ENCODE assay signal across 24 mouse cellular contexts in genomic region chr14:99240563-99240962, GRCm38 (mm10). TPM values are rescaled to one million over a fixed set of nuclear protein-coding genes. Genes with fewer than 3 reads are reported as not detected.
"Had no signal": no experiment of that assay in that cellular context is flagged by ENCODE, and none has a peak within 500 bp of the region (broad histone marks: within the 10 kb centered on the region; RNA-seq: fewer than 3 reads in every experiment).

No protein-coding gene starts in this region.

- H3K9me3 ChIP-seq: heart, embryonic 10.5 days; heart, embryonic 12.5 days; hindbrain, embryonic 10.5 days; hindbrain, embryonic 12.5 days; intestine, embryonic 15.5 days; limb, embryonic 13.5 days; limb, embryonic 15.5 days had no signal

- DNase-seq: gastrocnemius, adult 2 months; gastrocnemius, postnatal 10 days; gastrocnemius, postnatal 25 days; heart, adult 18-20 months; heart, postnatal 10 days; heart, postnatal 4 days; kidney, adult 18-20 months; kidney, adult 8-10 months; kidney, postnatal 10 days; kidney, postnatal 25 days; kidney, postnatal 4 days had no signal

- H3K4me2 ChIP-seq: heart, embryonic 12.5 days; hindbrain, embryonic 12.5 days; hindbrain, embryonic 14.5 days; intestine, embryonic 15.5 days; limb, embryonic 13.5 days; limb, embryonic 15.5 days had no signal

- ATAC-seq: hindbrain, embryonic 16.5 days; inflammation-experienced regulatory T-cells, adult 6 months; intestine, embryonic 15.5 days; intestine, postnatal 0 days had no signal

- H3K9ac ChIP-seq: heart, embryonic 12.5 days; hindbrain, embryonic 12.5 days; hindbrain, embryonic 14.5 days; intestine, embryonic 15.5 days; limb, embryonic 13.5 days; limb, embryonic 15.5 days had no signal

- H3K4me1 ChIP-seq: heart, embryonic 10.5 days; heart, embryonic 12.5 days; hindbrain, embryonic 10.5 days; hindbrain, embryonic 12.5 days; intestine, embryonic 15.5 days; limb, embryonic 13.5 days; limb, embryonic 15.5 days had no signal

- H3K4me3 ChIP-seq: gastrocnemius, adult 2 months; heart, embryonic 10.5 days; heart, embryonic 12.5 days; hindbrain, embryonic 10.5 days; hindbrain, embryonic 12.5 days; intestine, embryonic 15.5 days; layer of hippocampus, adult 2 months; left cerebral cortex, adult 2 months; limb, embryonic 13.5 days; limb, embryonic 15.5 days had no signal

- H3K27me3 ChIP-seq: heart, embryonic 12.5 days; hindbrain, embryonic 12.5 days; intestine, embryonic 15.5 days; limb, embryonic 13.5 days; limb, embryonic 15.5 days had no signal

- H3K36me3 ChIP-seq: hindbrain, embryonic 12.5 days had no signal

- H3K27ac ChIP-seq: gastrocnemius, adult 2 months; heart, embryonic 10.5 days; hindbrain, embryonic 10.5 days; hindbrain, embryonic 12.5 days; hindbrain, embryonic 14.5 days; intestine, embryonic 15.5 days; layer of hippocampus, adult 2 months; left cerebral cortex, adult 2 months; limb, embryonic 13.5 days; limb, embryonic 15.5 days had no signal

RNA-seq across cellular contexts. Expression of gene Klf5, which starts 57.9 kb away (rescaled TPM):
- polyA plus RNA-seq: inflammation-experienced regulatory T-cells, adult 6 months had no signal
